Mouse (Mus musculus) Patski (cell line): Measurements from ENCODE around the gene Plk3. TPM values are rescaled to one million over a fixed set of nuclear protein-coding genes. Genes with fewer than 3 reads are reported as not detected.

Source experiments
- ATAC-seq: fragments of 100-300 bp; one replicate; pipeline ENCODE4 v1.8.0; 2021
- CTCF ChIA-PET: fragments of 350-600 bp; sonication (Branson Sonifier 250); formaldehyde crosslinking; loops from one replicate; lab custom pipeline; 2022; ENCODE audit warnings: inconsistent platforms; lab: Charles Lee
- POLR2A ChIA-PET: fragments of 350-600 bp; sonication (Branson Sonifier 250); formaldehyde crosslinking; loops from one replicate; lab custom pipeline; 2022; ENCODE audit warnings: antibody characterized with exemption, inconsistent platforms; lab: Charles Lee
- DNase-seq: peaks from one replicate; pipeline ENCODE4 v3.0.0-alpha.2; 2011; ENCODE audit warnings: low read depth, low spot score
- H3K27me3 ChIP-seq: fragments of 371-371 bp; one replicate; pipeline ENCODE4 v1.5.1; 2021
- CTCF ChIP-seq: fragments of 100-300 bp; IDR thresholded peaks from one replicate; pipeline ENCODE4 v1.5.1; 2021
- in situ Hi-C: fragments of 300-500 bp; cut with MboI; formaldehyde crosslinking; loops from 3 replicates; pipeline ENCODE4 v1.11.1; 2018; ENCODE audit warnings: low pct_unique_long_range_greater_than_20kb, mixed read lengths
- polyA plus RNA-seq: library from polyadenylated mRNA; unstranded; gene quantifications from one replicate; pipeline ENCODE4 v1.2.3, GENCODE M21; 2021

The Plk3 gene
- polyA plus RNA-seq, 1 experiment from 2014 or later: 9.7 TPM

GRCm38 (mm10) chr4:117140613-117141012, 6.8 kb upstream of the Plk3 start:
- no peaks in the 10 kb centered on the region for H3K27me3 ChIP-seq
- in situ Hi-C loops: loop anchor here (5.0 kb wide), 1 partner anchor 143 kb away; the partner anchor contains the start of gene Hectd3
- DNase-seq: no peak

GRCm38 (mm10) chr4:117139217-117139612, 5.5 kb upstream of the Plk3 start:
- no peak for ATAC-seq
- in situ Hi-C loops: no loop called here
- TF ChIP-seq CTCF: no peak
- DNase-seq: no peak
- no peaks in the 10 kb centered on the region for H3K27me3 ChIP-seq
- ChIA-PET POLR2A (no interaction called here), CTCF (interaction anchor here (1.1 to 4.5 kb wide), 10 partner anchors 11 to 143 kb away, joined by 3 to 23 read pairs (median 4); partner anchors contain the start of gene Hectd3)

More at GRCm38 (mm10) chr4:117140613-117141012, 6.8 kb upstream of the Plk3 start:
- ChIA-PET POLR2A (no interaction called here), CTCF (interaction anchor here (0.8 to 4.5 kb wide), 18 partner anchors 15 to 164 kb away, joined by 3 to 23 read pairs (median 4); partner anchors contain the start of genes Btbd19, Hectd3 and Tctex1d4)
- no peak for TF ChIP-seq CTCF
- no peak for ATAC-seq

GRCm38 (mm10) chr4:117138295-117139216, 4.8 kb upstream of the Plk3 start:
- in situ Hi-C loops: no loop called here
- ATAC-seq: no peak
- H3K27me3 ChIP-seq: no peaks in the 10 kb centered on the region
- CTCF ChIA-PET: interaction anchor here (0.6 to 4.5 kb wide), 8 partner anchors 10 to 142 kb away, joined by 3 to 23 read pairs (median 4); partner anchors contain the start of gene Hectd3
- TF ChIP-seq CTCF: no peak
- no peak for DNase-seq
- POLR2A ChIA-PET: no interaction called here

- no peak for ATAC-seq
- ChIA-PET POLR2A (no interaction called here), CTCF (interaction anchor here (1.1 to 1.3 kb wide), 2 partner anchors 15 to 141 kb away, joined by 3 to 4 read pairs; partner anchors contain the start of gene Hectd3)
Observed at GRCm38 (mm10) chr4:117136034-117136433, 2.3 kb upstream of the Plk3 start.

GRCm38 (mm10) chr4:117134601-117134995, 835 bp upstream of the Plk3 start:
- TF ChIP-seq CTCF: no peak
- in situ Hi-C loops: loop anchor here (5.0 kb wide), 1 partner anchor 312 kb away; the partner anchor contains the start of gene Hpdl
- DNase-seq (no peak), ATAC-seq (no peak)
- ChIA-PET CTCF (interaction anchor here (1.7 to 3.5 kb wide), 2 partner anchors 11 to 13 kb away, joined by 5 to 19 read pairs; no protein-coding TSS in a partner anchor), POLR2A (no interaction called here)
- no peaks in the 10 kb centered on the region for H3K27me3 ChIP-seq

More at GRCm38 (mm10) chr4:117136034-117136433, 2.3 kb upstream of the Plk3 start:
- TF ChIP-seq CTCF: no peak
- H3K27me3 ChIP-seq: no peaks in the 10 kb centered on the region
- no peak for DNase-seq
- in situ Hi-C loops: no loop called here

GRCm38 (mm10) chr4:117133366-117133796, 382 bp downstream of the Plk3 start:
- ChIA-PET CTCF (interaction anchor here (1.2 to 3.5 kb wide), 3 partner anchors 8 to 13 kb away, joined by 5 to 19 read pairs (median 5); partner anchors contain the start of gene Btbd19), POLR2A (interaction anchor here (0.7 to 2.2 kb wide), 4 partner anchors 11 to 144 kb away, joined by 3 to 8 read pairs (median 3); partner anchors contain the start of gene Rps8)
- in situ Hi-C loops: loop anchor here (5.0 kb wide), 1 partner anchor 311 kb away; the partner anchor contains the start of gene Hpdl
- no peaks in the 10 kb centered on the region for H3K27me3 ChIP-seq
- no peak for TF ChIP-seq CTCF
- no peak for DNase-seq
- no peak for ATAC-seq

GRCm38 (mm10) chr4:117132794-117133143, 994 bp downstream of the Plk3 start:
- ChIA-PET POLR2A (interaction anchor here (0.7 to 2.2 kb wide), 4 partner anchors 11 to 144 kb away, joined by 3 to 8 read pairs (median 3); partner anchors contain the start of gene Rps8), CTCF (interaction anchor here (3.5 kb wide), 1 partner anchor 11 kb away, joined by 19 read pairs; no protein-coding TSS in a partner anchor)
- no peak for TF ChIP-seq CTCF
- ATAC-seq (no peak), DNase-seq (no peak)
- H3K27me3 ChIP-seq: no peaks in the 10 kb centered on the region
- in situ Hi-C loops: loop anchor here (5.0 kb wide), 1 partner anchor 310 kb away; the partner anchor contains the start of gene Hpdl

GRCm38 (mm10) chr4:117131890-117132793, 1.6 kb downstream of the Plk3 start:
- TF ChIP-seq CTCF: no peak
- DNase-seq (no peak), ATAC-seq (no peak)
- POLR2A ChIA-PET: interaction anchor here (1.0 to 2.2 kb wide), 2 partner anchors 10 to 24 kb away, joined by 3 to 8 read pairs; partner anchors contain the start of gene Rps8
- no peaks in the 10 kb centered on the region for H3K27me3 ChIP-seq
- in situ Hi-C loops: loop anchor here (5.0 kb wide), 1 partner anchor 310 kb away; the partner anchor contains the start of gene Hpdl
- CTCF ChIA-PET: interaction anchor here (3.5 kb wide), 1 partner anchor 11 kb away, joined by 19 read pairs; no protein-coding TSS in a partner anchor

- H3K27me3 ChIP-seq: no peaks in the 10 kb centered on the region
- DNase-seq (no peak), ATAC-seq (no peak)
- ChIA-PET CTCF (interaction anchor here (3.5 kb wide), 1 partner anchor 10 kb away, joined by 19 read pairs; no protein-coding TSS in a partner anchor), POLR2A (no interaction called here)
- in situ Hi-C loops: loop anchor here (5.0 kb wide), 1 partner anchor 309 kb away; the partner anchor contains the start of gene Hpdl
- no peak for TF ChIP-seq CTCF
Observed at GRCm38 (mm10) chr4:117131198-117131597, 2.6 kb downstream of the Plk3 start.
